Comparison of ENCODE assay signal across 8 mouse cellular contexts in the genomic region with DNA sequence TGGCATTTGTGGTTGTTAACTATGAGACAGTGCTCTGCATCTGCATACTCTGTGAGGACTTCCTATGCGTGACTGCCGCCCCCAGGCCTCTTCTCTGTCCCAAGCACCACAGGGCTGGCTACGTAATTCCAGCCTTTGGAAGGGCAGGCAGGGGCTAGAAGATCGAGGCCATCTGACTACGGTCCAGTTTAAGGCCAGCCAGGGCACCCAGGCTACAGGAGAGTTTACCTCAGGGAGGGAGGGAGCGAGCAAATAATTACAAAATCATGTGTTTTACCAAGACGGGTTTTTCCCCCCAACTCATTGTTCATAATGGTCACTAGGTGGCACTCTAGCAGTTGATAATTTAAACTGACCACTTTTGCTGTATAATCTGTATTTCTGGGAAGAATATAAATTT. TPM values are rescaled to one million over a fixed set of nuclear protein-coding genes. Genes with fewer than 3 reads are reported as not detected.
DNase-seq lines count a peak whose midpoint lies in the region; ATAC-seq lines count a peak whose summit lies in the region.

No protein-coding gene starts in this region.

- intact Hi-C loops in heart, postnatal 36 days (cut with DNase I), result loop anchor here (5.0 to 10.0 kb wide), 3 partner anchors 161 to 234 kb away; a partner anchor contains a TSS

- peak; percentile 87 for DNase-seq in heart, adult 11 months
- DNase-seq in heart, postnatal 36 days, result no peak
- DNase-seq in B cell, adult 2 months, result peak; percentile 9 to 14
- DNase-seq in cerebellum, postnatal 14 days, result peak; percentile 33 to 37
- no peak for DNase-seq in liver, embryonic 13.5 days
- DNase-seq in testis, postnatal 10 days (ENCODE audit: low spot score), result no peak
- no peak for DNase-seq in frontal cortex, postnatal 10 days (ENCODE audit: low spot score in 2 of 2)
- no peak for DNase-seq in urinary bladder, postnatal 25 days (ENCODE audit: low spot score)

- H3K4me3 ChIP-seq in liver, embryonic 13.5 days (replicated peaks), result no peak overlapping the region

- peaks cover 22% of the 10 kb centered on the region for H3K36me3 ChIP-seq in liver, embryonic 13.5 days

- ATAC-seq in liver, embryonic 13.5 days (ENCODE audit: low read depth), result peak; percentile 53; the same call in 1 of the 2 replicates

- no peak overlapping the region for H3K4me2 ChIP-seq in liver, embryonic 13.5 days

- no peaks in the 10 kb centered on the region for H3K27me3 ChIP-seq in liver, embryonic 13.5 days

- no peak overlapping the region for H3K9ac ChIP-seq in liver, embryonic 13.5 days

- H3K9me3 ChIP-seq in liver, embryonic 13.5 days (replicated peaks), result no peaks in the 10 kb centered on the region

- 66% methylated on average over 7 of the region's 7 CpGs for WGBS in liver, embryonic 13.5 days (ENCODE audit: insufficient replicate concordance)

- H3K27ac ChIP-seq in liver, embryonic 13.5 days, result no peak overlapping the region

- H3K4me1 ChIP-seq in liver, embryonic 13.5 days (replicated peaks), result no peaks in the 10 kb centered on the region

RNA-seq across cellular contexts. Expression of a gene that starts 9.6 kb away (rescaled TPM):
- 1 to 10 TPM; 6.3 to 7.1 TPM for total RNA-seq in heart, postnatal 36 days (2021)
- polyA plus RNA-seq in liver, embryonic 13.5 days (2015; fragmentation: Nextera tagmentation; extraction: Ambion mirVana), result 0.36 and 0.37 TPM in 2 replicates

RNA-seq across cellular contexts. Expression of a gene that starts 18.8 kb away (rescaled TPM):
- 10 to 100 TPM; 16.1 to 16.3 TPM for total RNA-seq in heart, postnatal 36 days (2021)
- 17.0 and 19.1 TPM in 2 replicates for polyA plus RNA-seq in liver, embryonic 13.5 days (2015; fragmentation: Nextera tagmentation; extraction: Ambion mirVana)

Comparison
In these comparisons a context has a peak if more than half of its experiments do, and no peak if none do; other contexts are left out.
1. DNase-seq: peak in heart, adult 11 months (single experiment), B cell, adult 2 months (2 of 2) and cerebellum, postnatal 14 days (2 of 2); none in heart, postnatal 36 days (0 of 2), liver, embryonic 13.5 days (single experiment), testis, postnatal 10 days (single experiment), frontal cortex, postnatal 10 days (0 of 2) and urinary bladder, postnatal 25 days (single experiment).